Mouse (Mus musculus): Measurements from ENCODE around the gene Tnr. TPM values are rescaled to one million over a fixed set of nuclear protein-coding genes. Genes with fewer than 3 reads are reported as not detected.

The Tnr gene
- polyA plus RNA-seq, 1 experiment from 2014 or later, result 1.7 TPM

DNA sequence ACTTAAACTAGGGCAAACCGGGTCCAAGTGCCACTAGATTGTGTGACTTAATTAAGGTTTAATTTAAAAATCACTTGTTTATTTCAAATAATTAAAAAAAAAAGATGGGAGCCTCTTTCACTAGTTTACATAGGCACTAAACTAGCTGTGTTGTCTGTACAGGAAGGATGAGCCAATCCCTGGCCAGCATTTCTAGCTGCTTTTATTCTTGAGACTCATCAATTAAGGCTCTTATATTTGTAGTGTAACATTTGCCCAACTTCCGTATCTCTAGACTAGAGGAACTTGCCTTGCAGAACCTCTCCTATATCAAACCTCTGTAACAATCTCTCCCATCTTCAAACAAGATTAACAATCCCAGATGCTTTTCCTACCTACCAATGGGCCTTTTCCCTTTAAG lies 47.3 kb downstream of the Tnr start:
- Histone ChIP-seq H3K4me2 (replicated peaks) (no peak overlapping the region; the same call in 1 of the 2 replicates), H3K27ac (peak overlapping the region; percentile 54), H3K9me3 (no peaks in the 10 kb centered on the region), H3K4me3 (replicated peaks) (no peak overlapping the region), H3K4me1 (replicated peaks) (peaks cover 13% of the 10 kb centered on the region), H3K36me3 (no peaks in the 10 kb centered on the region), H3K27me3 (no peaks in the 10 kb centered on the region), H3K9ac (replicated peaks) (no peak overlapping the region)
- ATAC-seq, result 0 out of 2 replicates have a peak, but pooled peaks have one; percentile 4
- 44% methylated on average over 2 of the region's 2 CpGs for WGBS

DNA sequence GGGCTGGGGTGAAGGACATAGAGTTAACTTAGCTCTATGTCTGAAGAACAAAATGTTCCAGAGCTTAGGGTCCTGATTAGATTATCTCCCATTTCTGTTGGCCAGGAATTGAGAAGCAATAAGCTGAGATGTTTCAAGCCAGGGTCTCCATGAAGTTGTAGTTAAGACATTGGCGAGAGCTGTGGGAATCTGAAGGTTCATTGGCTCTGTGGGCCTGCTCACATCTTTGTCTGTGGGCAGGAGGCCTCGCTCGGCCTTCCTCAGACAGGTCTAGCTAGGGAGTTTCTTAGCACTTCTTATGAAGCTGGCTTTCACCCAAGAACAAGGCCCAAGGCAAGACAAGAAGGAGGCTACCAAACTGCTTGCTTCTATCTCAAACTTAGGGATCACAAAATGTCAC lies 48.4 kb downstream of the Tnr start:
- Histone ChIP-seq H3K4me1 (replicated peaks) (peaks cover 13% of the 10 kb centered on the region), H3K27me3 (no peaks in the 10 kb centered on the region), H3K9me3 (no peaks in the 10 kb centered on the region), H3K9ac (replicated peaks) (no peak overlapping the region), H3K27ac (no peak overlapping the region), H3K4me3 (replicated peaks) (no peak overlapping the region), H3K4me2 (replicated peaks) (no peak overlapping the region), H3K36me3 (no peaks in the 10 kb centered on the region)
- ATAC-seq, result no peak
- 92% methylated on average over 3 of the region's 3 CpGs for WGBS

DNA sequence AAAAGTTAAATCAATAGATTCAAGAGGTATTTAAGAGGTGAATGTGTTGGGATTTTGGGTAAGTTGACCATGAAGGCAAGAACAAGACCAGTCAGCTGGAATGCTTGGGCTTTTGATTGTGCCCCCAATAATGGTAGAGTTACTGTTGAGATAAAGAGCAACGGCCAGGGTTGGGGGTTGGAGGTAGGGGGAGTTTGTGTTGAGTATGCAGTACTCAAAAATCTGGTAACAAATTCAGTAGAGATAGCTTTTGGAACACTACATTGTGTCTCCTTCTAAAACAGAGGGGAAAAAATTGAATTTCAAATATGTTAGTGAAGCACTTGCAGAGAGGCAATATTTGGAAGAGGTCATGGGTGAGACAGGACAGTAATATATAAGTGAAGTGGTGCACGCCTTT lies 49.5 kb downstream of the Tnr start:
- H3K27ac ChIP-seq, result no peak overlapping the region

DNA sequence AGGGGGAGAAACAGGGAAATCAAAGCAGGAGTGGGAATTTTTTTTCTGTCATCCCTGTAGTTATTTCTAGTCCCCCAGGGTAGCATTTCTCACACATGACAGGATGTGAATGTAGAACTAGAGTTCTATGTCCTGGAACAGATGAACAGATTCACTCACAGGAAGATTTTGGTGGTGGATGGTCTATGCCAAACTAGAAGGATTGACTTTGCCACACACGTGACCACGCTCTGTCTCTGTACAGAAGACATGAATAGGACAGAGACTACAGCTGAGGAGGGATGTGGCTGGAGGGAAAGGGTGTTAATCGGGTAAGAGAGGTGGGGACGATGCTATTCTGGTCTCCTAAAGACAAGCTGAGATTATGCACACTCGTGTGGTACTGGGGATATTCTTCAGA lies 51.1 kb downstream of the Tnr start:
- Histone ChIP-seq H3K4me3 (replicated peaks) (no peak overlapping the region), H3K4me2 (replicated peaks) (no peak overlapping the region), H3K36me3 (no peaks in the 10 kb centered on the region), H3K27ac (no peak overlapping the region), H3K4me1 (replicated peaks) (peaks cover 10% of the 10 kb centered on the region), H3K27me3 (no peaks in the 10 kb centered on the region), H3K9ac (replicated peaks) (no peak overlapping the region), H3K9me3 (no peaks in the 10 kb centered on the region)
- WGBS, result 82% methylated on average over 5 of the region's 5 CpGs
- no peak for ATAC-seq

More for the DNA sequence above, 49.5 kb downstream of the Tnr start:
- H3K4me2 ChIP-seq (replicated peaks), result no peak overlapping the region
- ATAC-seq, result no peak
- peaks cover 13% of the 10 kb centered on the region for H3K4me1 ChIP-seq (replicated peaks)
- H3K9ac ChIP-seq (replicated peaks), result no peak overlapping the region
- no peaks in the 10 kb centered on the region for H3K9me3 ChIP-seq
- no peak overlapping the region for H3K4me3 ChIP-seq (replicated peaks)
- WGBS, result 81% methylated on average over 2 of the region's 2 CpGs
- no peaks in the 10 kb centered on the region for H3K27me3 ChIP-seq
- H3K36me3 ChIP-seq, result no peaks in the 10 kb centered on the region

DNA sequence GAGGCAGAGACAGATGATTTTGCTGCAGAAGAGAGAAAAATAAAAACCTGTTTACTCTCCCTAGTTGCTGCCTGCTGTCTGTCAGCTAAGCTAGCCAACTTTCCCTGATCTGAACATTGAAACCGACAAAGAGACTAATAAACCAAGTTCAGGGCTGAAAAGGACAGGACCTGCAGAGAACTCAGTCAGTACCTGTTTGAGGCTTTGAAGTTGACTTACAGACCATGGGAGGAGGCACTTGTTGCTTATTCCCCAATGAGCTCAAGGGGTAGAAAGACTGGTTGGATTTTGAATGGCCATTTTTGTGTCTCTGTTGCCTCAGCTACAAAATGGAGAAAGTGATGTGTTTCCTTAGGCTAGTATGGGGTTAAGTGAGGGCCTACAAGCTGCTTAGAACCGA lies 52.7 kb downstream of the Tnr start:
- Histone ChIP-seq H3K36me3 (no peaks in the 10 kb centered on the region), H3K4me3 (replicated peaks) (no peak overlapping the region), H3K9ac (replicated peaks) (no peak overlapping the region), H3K27ac (no peak overlapping the region), H3K4me2 (replicated peaks) (no peak overlapping the region), H3K9me3 (no peaks in the 10 kb centered on the region), H3K27me3 (peaks cover 7% of the 10 kb centered on the region; the same call in 1 of the 2 replicates), H3K4me1 (replicated peaks) (no peaks in the 10 kb centered on the region)
- no peak for ATAC-seq
- WGBS, result 58% methylated on average over 2 of the region's 2 CpGs

DNA sequence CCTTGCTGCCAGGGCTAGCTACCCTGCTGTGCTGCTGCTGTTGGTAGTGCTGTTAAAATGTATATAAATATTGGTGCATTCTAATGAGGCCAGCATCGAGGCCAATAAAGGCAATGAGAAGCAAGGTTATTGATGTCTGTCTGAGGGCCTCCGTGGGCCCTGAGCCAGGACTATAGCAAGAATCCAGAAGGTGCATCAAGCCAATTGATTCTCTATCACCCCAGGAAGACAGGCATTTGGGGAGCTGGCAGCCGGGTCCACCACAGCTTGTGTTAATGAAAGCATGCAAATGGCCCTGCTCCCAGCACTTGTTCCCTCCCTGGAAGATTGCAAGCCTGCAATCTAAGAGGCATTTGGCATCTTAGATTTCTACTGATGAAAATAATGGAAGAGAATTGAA lies 54.8 kb downstream of the Tnr start:
- 0 out of 2 replicates have a peak overlapping the region, but pooled peaks have one; percentile 37 for H3K27ac ChIP-seq

DNA sequence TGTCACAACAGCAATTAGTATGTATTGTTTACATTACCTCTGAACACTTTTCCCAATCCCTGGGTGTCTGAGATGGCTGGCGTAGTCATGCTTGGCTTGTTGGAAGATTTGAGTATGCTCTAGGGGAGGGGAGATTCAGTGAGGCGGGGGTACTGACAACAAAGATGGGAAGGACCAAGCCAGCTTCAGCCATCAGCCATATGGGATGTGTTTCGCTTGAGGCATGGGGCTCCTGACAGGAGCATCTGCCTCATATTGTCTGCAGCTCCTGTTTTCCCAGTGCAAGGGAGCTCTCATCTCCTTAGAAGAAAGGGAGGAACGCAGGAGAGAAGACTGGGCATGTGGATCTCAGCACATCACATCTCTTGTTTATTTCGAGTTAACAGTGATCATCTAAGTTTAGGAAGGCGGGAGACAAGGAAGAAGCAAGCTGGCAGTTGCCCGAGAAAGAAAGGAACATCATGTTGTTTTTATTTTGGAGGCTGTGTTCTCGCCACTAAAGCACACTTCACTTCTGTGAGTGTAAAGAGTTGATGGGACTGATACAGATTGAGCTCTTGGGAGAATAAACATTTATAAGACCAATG lies 56.9 kb downstream of the Tnr start:
- H3K27me3 ChIP-seq, result peaks cover 7% of the 10 kb centered on the region; the same call in 1 of the 2 replicates
- no peak overlapping the region for H3K4me3 ChIP-seq (replicated peaks)
- 86% methylated on average over 8 of the region's 8 CpGs for WGBS
- H3K27ac ChIP-seq, result no peak overlapping the region
- H3K9ac ChIP-seq (replicated peaks), result no peak overlapping the region
- H3K4me2 ChIP-seq (replicated peaks), result no peak overlapping the region
- H3K4me1 ChIP-seq (replicated peaks), result peaks cover 11% of the 10 kb centered on the region
- ATAC-seq, result no peak
- H3K36me3 ChIP-seq, result no peaks in the 10 kb centered on the region
- H3K9me3 ChIP-seq, result no peaks in the 10 kb centered on the region

More for the DNA sequence above, 54.8 kb downstream of the Tnr start:
- ATAC-seq, result no peak
- Histone ChIP-seq H3K9me3 (no peaks in the 10 kb centered on the region), H3K36me3 (no peaks in the 10 kb centered on the region), H3K4me1 (replicated peaks) (peaks cover 11% of the 10 kb centered on the region), H3K4me2 (replicated peaks) (no peak overlapping the region), H3K4me3 (replicated peaks) (no peak overlapping the region), H3K27me3 (peaks cover 7% of the 10 kb centered on the region; the same call in 1 of the 2 replicates), H3K9ac (replicated peaks) (no peak overlapping the region)
- 25% methylated on average over 3 of the region's 3 CpGs for WGBS

DNA sequence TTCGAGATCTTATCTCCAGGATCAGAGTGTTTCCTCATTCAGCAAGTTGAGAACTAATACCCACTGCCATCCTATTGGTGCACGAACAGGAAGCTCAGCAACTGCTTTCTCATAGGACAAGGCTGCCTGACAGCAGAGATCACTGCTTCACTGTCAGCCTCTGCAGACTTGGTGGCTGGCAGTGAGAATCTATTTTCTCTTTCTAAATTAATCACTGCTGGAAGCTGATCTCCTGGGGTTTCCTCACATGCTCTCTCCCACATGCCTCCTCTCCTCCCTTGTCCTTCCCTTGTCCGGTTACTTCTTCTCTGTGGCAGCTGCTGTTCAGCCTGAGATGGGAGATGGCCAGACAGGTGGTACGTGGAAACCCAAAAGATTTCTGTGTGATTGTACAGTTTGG lies 60.3 kb downstream of the Tnr start:
- Histone ChIP-seq H3K9me3 (no peaks in the 10 kb centered on the region; the same call in 1 of the 2 replicates), H3K27ac (no peak overlapping the region), H3K4me3 (replicated peaks) (no peak overlapping the region), H3K4me1 (replicated peaks) (peaks cover 11% of the 10 kb centered on the region), H3K36me3 (no peaks in the 10 kb centered on the region), H3K4me2 (replicated peaks) (no peak overlapping the region), H3K9ac (replicated peaks) (no peak overlapping the region), H3K27me3 (peaks cover 7% of the 10 kb centered on the region; the same call in 1 of the 2 replicates)
- no peak for ATAC-seq
- 76% methylated on average over 4 of the region's 4 CpGs for WGBS

DNA sequence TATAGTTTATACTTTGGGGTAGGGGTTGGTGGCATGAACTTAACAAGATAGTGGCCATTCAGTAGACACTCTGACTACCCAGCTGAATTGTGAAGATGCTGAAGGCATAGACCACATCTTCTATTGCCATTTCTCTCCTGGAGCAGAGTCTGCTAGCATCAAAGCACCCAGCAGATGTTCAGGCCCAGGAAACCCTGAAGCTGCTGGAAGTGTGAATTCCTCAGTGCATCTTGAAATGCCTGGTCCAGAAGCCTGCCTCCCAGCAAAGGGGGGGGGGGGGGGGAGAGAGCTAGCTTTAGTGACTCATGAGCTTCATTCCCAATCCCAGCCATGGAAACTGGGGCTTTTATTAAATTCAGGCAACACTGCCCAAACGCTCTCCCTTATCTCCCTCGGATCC lies 65.2 kb downstream of the Tnr start:
- Histone ChIP-seq H3K9ac (replicated peaks) (no peak overlapping the region), H3K4me3 (replicated peaks) (no peak overlapping the region), H3K4me2 (replicated peaks) (no peak overlapping the region), H3K36me3 (no peaks in the 10 kb centered on the region), H3K27ac (no peak overlapping the region), H3K9me3 (no peaks in the 10 kb centered on the region; the same call in 1 of the 2 replicates), H3K4me1 (replicated peaks) (peaks cover 10% of the 10 kb centered on the region; the same call in 1 of the 2 replicates), H3K27me3 (no peaks in the 10 kb centered on the region)
- WGBS, result 61% methylated on average over 2 of the region's 2 CpGs
- no peak for ATAC-seq

DNA sequence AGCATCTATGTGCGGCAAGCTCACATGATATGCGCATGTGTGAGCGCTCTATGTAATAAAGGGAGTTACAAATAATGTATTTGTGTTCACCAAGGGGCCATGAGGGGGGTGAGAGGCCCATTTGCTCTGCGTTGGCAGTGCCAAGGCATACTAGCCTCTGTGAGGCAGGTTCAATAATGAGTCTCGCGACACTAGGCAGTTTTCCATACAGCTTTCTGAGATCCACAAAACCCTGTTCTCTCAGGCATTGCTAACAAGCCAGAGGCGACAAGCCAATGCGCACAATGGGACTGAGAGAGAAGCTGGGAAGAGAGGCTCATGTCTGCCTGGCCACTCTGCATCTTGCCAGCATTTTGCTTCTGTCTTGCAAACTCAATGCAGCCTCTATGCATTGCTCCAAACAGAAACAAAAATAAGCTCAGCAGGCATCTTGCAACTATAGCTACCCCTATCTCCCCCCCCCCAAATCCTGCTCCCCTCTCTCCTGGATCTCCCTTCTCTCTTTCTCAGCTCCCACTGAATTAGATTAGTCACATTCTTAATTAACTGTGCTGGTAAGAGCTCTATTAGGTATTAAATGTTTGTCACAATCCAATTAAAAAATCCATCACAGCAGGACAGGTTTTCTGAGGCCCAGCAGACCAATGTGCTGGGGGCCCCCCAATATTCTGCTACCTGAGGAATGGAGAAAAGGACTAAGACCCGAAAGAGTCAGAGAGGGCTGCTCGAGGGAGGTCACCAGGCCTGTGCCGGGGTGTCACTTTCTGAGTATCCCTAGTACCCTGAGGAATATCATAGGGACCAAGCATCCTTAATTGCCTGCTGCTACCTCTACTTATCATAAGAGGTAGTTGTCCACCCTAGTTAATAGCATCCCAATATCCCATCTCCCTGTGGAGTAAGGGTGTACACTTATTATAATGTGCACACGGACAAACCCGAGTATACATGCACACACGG lies 70.8 kb downstream of the Tnr start:
- Histone ChIP-seq H3K27me3 (no peaks in the 10 kb centered on the region), H3K36me3 (no peaks in the 10 kb centered on the region), H3K27ac (peak overlapping the region; percentile 59), H3K9ac (replicated peaks) (no peak overlapping the region), H3K4me1 (replicated peaks) (peaks cover 23% of the 10 kb centered on the region), H3K9me3 (no peaks in the 10 kb centered on the region), H3K4me3 (replicated peaks) (no peak overlapping the region), H3K4me2 (replicated peaks) (no peak overlapping the region)
- 60% methylated on average over 14 of the region's 14 CpGs for WGBS
- ATAC-seq, result peak; percentile 81

DNA sequence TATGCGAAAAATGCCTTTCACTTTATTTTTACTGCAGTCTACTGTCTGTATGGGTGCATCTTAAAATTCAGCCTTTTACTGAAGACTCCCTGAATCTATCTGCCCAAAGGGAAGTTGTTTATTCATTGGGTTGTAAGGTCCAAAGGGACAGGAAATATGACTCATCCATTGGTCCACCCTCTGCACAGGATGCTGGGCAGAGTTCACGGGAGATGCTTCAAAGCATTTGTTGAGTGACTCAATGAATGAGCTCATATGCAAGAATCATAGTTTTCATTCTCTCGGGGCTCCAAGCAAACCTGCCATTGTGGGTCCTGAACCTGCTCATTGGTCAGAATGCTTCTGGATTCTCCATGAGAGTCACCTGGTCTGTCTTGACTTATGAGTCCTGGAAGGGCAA lies 72.2 kb downstream of the Tnr start:
- WGBS, result 89% methylated on average over 3 of the region's 3 CpGs
- H3K4me2 ChIP-seq (replicated peaks), result no peak overlapping the region
- no peaks in the 10 kb centered on the region for H3K27me3 ChIP-seq
- H3K27ac ChIP-seq, result no peak overlapping the region
- no peak overlapping the region for H3K9ac ChIP-seq (replicated peaks)
- H3K4me3 ChIP-seq (replicated peaks), result no peak overlapping the region
- no peaks in the 10 kb centered on the region for H3K9me3 ChIP-seq
- no peak for ATAC-seq
- peaks cover 22% of the 10 kb centered on the region for H3K4me1 ChIP-seq (replicated peaks)
- H3K36me3 ChIP-seq, result no peaks in the 10 kb centered on the region

DNA sequence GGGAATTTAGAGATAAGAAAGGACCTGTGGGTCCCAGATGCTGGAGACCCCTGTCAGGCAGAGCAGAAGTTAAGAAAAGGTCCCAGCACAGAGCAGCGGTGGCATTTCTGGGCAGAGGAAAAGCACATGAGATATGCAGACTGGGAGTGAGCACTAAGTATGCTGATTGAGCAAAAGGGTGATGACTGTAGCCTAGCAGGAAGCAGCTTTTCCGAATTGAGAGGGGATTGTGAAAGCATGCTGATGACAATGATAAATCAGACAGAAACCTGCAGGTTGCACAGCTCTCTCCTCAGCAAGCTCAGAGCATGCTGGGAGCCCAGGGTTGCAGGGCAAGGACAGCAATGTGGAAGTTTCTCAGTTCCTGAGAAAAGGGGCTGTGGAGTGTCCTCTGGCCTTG lies 73.1 kb downstream of the Tnr start:
- Histone ChIP-seq H3K9ac (replicated peaks) (no peak overlapping the region), H3K4me3 (replicated peaks) (no peak overlapping the region), H3K4me2 (replicated peaks) (no peak overlapping the region), H3K27ac (no peak overlapping the region), H3K4me1 (replicated peaks) (peaks cover 18% of the 10 kb centered on the region), H3K9me3 (no peaks in the 10 kb centered on the region), H3K27me3 (no peaks in the 10 kb centered on the region), H3K36me3 (no peaks in the 10 kb centered on the region)
- ATAC-seq, result no peak
- WGBS, result 55% methylated on average over 2 of the region's 2 CpGs

Data from midbrain, embryonic 13.5 days (tissue).